Mouse (Mus musculus) granulocyte monocyte progenitor cell, adult 5-6 weeks (primary cell): ENCODE results near the gene Lrrc17. TPM values are rescaled to one million over a fixed set of nuclear protein-coding genes. Genes with fewer than 3 reads are reported as not detected.

Experiments used
- ATAC-seq: replicated peaks from 2 replicates; pipeline ENCODE4 v1.8.0; 2016; ENCODE audit warnings: mild to moderate bottlenecking, moderate TSS enrichment, inconsistent platforms; ENCODE audit not compliant: poor library complexity, severe bottlenecking
- total RNA-seq, 2 experiments: library from RNA; stranded (forward) in 1 of 2; stranded (reverse) in 1 of 2; fragments of 200-712, 200-1000 nt in 1 of 2; fragments of >200 nt in 1 of 2; fragmentation: Nextera tagmentation in 1 of 2; gene quantifications; 2 replicates each; pipeline ENCODE4 v1.2.3; 2014 to 2017

Gene Lrrc17
- not detected in 2 replicates for total RNA-seq (2014; fragmentation: Nextera tagmentation)
- not detected in 2 replicates for total RNA-seq (2017)

DNA sequence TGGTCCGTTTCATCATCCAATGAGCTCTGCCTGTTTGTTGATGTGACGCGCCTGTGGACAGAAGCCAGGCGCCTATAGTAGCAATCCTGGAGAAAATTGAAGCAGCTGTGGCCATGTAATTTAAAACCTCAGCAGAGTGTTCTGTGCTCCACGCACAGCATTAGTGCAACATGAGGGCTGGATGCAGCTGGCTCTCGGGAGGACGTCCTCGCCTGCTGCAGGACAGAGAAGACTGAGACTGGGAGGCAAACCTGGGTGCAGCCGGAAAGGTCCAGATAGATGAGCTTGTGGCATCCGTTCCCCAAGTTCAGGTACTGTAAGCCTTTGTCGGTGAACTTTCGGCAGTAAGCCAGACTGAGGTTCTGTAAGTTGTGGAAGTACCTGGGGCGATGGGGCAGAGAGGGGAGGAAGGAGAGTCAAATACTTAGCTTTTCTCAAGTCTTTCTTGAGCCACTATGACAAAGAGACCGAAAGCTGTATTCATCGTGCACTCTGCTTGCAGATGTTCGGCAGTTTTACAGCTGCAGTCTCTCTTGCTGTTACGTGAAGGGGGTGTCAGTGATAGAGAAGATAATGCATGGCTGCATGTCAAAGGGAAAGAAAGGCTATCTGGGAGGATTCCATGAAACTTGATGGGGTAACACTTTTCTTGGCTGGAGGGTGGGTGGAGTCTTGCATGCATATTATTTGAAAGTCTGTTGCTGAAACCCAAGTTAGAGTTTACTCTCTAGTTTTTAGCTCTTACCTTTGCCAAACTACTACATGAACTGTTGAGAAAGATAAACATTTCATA lies at the start of gene Lrrc17:
Gene Lrrc17, plus strand, starts transcription at position 151 of the 793 bp plus-strand sequence.
- no peak for ATAC-seq

DNA sequence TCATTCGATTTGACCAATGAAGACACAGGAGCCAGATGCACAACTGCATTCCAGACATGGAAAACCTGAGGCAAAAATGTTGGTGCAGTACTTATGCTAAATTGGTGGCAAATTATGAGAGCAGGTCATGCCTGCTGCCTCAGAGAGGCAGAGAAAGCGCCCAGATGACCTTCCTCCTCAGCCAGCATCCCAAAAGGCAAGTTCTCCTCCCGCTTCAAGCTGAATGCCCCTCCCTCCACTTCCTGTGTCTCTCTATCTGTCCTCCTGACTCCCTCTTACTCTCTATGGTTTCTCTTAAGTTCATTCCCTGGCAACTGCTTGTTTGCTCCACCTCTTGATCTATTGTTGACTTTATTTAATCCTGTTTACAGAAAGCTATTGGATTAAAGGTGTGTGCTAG lies 48.6 kb upstream of the Lrrc17 start:
- ATAC-seq: no peak

DNA sequence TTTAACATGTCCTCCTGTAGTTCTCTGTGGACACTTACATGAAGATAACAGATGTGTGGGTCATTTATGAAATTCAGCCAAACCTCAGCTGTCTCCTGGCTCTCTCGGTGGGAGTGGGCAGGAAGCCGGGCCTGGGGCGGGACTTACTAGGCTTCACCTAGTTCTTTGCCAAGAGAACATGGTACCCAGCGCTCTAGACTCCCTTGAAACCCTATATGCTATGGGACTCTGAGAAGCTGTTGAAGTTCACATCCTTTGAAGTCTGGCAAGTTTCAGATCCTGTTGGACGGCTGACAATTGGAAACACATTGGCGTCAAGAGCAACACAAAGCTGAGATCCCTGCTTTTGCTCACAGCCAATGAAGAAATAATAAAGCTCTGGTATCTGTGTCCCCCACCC lies 47.0 kb upstream of the Lrrc17 start:
- no peak for ATAC-seq

DNA sequence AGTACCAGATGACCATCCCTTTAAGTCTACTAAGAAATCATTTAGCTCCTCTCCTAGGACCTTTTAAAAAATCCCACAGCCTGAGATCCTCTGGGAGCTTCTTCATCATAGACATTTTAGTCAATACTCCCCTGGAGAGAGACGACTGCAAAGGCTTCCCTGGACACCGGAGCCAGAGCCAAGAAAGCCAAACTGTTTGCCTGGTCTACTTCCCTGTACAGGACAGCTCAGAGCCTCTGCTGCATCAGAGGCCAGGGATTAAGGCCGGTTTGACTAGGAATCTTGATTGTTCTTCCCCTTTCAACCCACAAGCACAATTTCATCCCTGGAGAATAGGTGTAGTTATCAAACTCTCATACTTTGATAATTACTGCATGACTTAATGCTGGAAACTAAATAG lies 46.5 kb upstream of the Lrrc17 start:
- no peak for ATAC-seq

DNA sequence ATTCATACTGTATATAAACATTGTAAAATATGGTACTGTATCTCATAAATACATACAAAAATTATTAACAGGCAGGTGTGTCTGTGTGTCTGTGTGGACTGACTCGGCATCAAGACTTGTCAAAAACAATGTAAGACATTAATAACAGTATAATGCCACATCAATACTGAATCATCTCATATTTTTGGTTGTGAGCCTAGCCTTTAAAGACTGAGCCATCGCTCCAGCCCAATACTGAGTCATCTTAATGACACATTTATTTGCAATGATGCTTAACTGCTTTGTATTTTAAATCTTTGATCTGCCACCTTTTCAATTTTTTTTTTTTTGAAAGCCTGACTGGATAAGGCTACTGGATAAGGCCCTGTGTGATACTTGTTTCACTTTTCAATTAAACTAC lies 44.9 kb upstream of the Lrrc17 start:
- no peak for ATAC-seq

DNA sequence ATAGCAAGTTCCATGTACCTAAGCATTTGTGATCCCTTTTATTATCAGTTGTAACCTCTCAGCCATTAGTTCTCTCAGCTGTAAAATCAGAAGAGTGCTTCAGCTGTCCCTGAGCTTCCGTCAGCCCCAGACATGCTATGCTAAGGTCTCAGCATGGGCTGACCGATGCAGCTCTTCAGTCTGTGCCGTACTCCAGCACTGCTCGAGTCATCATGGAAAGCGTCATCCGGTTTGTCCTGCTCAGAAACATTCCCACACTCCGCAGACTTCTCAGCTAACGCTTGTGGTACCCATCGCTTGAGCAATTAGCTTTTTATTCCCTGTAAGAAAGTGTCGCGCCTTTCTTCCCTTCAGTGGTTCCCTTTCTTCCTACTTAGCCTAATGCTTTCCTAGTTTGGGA lies 44.4 kb upstream of the Lrrc17 start:
- ATAC-seq: no peak

DNA sequence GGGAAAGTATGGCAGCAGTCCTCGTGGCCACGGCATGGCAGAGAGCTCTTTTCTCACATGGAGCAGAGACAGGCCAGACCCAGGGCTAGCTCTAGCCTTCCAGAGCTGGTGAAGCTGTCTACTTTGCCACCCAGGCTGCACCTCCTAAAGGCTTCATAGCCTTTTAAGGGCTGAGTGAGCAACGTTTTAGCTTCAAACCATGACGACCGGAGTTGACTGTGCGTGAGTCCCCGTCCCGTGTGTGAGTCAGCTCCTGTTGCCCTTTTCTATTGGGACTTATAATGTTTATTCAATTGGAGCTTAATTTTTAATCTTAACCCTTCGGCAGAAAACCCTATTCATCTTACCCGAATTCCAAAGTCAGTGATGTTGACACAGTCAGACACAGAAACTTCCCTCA lies 43.2 kb upstream of the Lrrc17 start:
- no peak for ATAC-seq

DNA sequence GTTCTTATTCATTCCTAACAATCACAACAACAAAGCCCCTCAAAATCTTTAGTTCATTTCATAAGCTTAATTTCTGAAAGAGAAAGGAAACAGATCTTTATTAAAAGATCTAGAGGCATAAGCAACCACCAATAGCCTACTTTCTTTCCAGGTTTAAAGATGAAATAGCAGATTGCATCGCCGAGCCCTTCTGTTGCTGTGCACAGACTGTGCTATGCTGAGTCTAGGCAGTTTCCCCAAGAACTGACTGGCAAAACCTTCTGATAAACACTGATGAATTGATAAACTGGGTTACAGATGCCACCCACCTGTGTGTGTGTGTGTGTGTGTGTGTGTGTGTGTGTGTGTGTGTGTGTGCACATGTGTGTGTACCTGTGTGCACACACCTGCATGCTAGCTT lies 42.4 kb upstream of the Lrrc17 start:
- no peak for ATAC-seq

DNA sequence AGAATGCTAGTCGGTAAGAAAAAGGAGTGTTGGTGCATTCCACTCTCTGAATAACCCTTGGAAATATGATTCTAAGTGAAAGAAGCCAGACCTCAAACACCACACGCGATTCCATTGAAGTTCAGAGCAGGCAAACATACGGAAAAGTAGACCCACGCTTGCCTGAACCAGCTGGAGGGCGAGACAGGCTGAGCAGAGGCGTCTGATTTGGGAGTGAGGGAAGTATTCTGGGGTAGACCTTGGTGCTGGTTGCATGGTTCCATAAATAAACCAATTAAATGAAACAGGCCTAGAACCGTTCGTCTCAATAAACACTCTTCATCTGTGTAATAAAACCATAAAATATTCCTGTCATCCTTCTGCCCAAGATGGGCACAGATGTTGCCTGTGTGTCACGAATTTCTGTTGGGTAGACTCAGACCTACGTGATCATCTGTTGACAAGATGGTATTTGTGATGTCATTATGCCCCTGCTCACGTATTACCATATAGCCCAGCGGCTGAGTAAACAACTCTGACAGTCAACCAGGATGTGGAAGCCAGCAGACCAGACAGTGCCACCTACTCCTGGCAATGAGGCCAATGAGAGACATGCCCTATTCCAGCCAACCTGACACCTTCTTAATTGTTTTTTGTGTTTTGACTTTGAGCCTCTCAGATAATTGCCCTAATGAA lies 40.3 kb upstream of the Lrrc17 start:
- no peak for ATAC-seq

DNA sequence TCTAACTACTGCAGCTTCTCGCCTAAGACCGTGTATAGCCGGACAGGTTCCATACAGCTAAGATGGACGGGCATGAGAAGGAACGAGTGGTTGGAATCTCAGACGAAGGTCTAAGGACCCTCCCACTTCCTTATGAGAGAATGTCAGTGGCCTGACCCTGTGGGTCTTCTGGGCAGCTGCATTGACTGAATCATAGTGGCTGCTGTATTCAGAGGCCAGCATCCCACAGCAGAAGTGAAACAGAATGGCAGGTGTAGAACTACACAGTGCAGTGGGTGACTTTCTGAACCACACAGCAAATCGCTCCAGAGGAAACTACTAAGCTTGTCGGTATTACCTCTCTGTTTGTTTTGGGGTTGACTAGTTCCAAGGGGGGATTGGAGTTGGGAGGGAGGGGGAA lies 38.2 kb upstream of the Lrrc17 start:
- ATAC-seq: peak; percentile 79

DNA sequence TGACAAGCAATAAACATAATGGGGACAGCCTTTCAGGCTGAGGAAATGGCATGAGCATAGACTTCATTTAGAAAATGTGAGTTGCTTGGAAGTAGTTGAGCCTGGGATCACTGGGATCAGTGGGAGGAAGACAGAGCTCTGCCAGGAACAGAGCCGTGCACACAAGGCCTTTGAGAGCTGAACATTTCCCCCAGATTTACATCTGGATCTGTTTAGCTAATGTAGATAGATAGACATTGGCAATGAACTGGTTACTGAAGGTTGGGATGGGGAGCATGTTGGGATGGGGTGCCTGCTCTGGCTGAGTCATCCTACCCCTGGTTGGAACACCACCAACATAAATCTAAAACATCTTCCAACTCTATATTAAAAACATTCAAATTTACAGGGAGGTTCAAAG lies 36.5 kb upstream of the Lrrc17 start:
- ATAC-seq: no peak

DNA sequence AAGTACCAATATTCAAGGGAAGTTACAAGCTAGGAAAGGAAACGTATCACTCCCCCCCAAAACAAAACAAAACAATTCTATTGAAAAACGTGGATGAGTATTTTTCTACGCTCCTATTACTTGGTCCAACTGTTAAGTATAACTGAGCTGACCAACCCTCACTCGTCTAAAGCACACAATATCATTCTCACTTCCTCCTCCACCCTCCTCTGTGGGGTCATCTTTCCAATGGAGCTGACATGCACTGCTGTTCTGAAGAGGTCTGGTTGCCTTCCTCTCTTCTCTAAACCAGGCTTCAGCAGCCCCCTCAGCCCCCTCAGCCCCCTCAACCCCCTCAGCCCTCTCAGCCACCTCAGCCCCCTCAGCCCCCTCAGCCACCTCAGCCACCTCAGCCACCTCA lies 33.6 kb upstream of the Lrrc17 start:
- peak; percentile 83 for ATAC-seq

DNA sequence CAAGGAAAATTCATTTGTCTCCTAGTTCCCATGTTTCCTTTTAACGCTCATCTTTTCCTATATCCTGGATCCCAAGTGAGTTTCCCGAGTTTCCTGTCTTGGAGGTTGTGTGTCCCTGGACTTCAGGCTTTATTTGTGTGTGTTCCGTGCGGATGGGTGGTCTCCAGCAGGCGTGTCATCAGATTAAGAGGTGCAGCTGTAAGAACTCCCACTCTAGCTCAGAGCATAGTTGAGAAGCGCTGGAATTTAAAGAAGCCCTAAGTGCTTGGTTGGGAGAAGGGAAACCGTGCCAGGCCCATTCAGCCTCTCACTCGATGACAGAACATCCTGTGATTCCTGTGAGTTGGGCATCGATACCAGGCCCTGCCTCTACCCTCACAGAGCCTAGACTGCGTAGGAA lies 30.0 kb upstream of the Lrrc17 start:
- ATAC-seq: no peak

DNA sequence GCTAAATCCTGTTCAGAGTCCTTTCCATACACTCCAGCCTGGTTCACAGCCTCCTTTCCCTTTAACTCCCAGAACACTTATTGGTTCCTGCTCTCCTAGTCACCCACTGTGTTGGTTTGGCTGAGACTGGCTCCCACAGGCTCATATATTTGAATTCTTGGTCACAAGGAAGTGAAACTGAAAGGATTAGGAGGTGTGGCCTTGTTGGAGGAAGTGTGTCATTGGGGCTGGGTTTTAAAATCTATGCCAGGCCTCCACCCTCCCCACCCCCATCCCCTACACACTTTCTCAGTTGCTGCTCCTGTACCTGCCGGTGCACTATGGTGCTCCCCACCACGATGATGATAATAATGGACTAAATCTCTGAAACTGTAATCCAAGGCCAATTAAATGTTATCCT lies 25.8 kb upstream of the Lrrc17 start:
- ATAC-seq: peak; percentile 95

DNA sequence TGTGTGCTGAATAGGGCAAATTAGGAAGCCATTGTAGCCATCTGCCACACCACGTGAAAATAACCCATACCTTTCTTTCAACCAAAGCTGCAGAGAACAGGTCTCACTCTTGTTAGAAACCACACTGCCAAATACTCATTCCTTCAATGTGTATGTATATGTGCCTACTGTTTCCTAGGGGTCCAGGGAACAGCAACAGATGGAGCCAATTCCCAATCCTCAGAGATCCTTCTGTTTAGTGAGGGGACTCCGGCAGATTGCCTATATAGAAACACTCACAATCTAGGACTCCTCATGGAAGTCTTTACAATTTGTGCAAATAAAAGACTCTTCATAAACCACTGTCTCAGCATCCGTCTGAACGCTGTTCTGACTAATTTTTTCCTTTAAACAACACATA lies 25.2 kb upstream of the Lrrc17 start:
- no peak for ATAC-seq

DNA sequence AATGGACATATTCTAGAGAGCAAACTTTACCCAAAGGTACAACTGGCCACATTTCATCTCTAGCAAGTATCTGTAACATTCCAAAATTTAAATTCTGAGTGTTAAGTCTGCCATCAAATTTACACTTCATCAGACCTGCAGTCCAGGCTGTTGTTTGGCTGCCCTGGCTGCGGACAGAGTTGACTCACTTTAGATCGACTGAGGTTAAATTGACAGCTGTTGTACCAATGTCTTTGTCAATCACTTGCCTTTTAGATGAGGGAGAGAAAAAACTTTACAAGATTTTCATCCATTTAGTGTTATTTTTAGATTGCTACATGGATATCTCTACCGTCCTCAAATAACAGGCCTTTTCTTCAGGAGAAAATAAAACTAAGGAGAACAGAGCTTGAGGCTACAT lies 24.2 kb upstream of the Lrrc17 start:
- ATAC-seq: no peak

DNA sequence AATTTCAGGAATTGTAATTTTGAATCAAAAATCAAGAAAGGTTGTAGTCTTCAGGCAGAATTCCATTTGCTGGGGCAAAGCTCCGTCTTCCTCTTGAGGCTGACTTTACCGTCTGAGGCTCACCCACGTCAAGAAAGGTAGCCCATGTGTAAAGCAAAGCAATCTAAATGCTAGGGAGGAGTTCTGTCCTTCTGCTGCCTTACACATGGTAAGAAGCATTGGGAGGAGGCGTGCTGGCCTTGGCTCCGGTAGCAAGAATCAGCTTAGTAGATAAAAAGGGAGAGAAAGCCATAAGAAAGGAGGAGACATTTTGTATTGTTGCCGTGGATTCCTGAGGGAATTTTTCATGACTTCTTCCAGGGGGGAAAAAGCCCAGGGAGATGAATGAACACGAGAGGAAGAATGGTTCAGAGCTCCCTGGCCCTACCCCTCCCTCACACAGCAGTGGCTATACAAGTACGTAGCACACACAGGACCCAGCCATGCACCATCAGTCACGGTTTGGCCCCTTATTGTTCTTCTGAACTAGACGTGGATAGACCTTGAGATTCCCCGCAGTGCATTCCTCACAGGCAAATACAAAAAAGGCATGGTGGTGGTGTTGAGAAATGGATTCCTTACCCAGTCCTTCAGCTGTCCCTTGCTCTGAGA lies 16.4 kb upstream of the Lrrc17 start:
- ATAC-seq: no peak

DNA sequence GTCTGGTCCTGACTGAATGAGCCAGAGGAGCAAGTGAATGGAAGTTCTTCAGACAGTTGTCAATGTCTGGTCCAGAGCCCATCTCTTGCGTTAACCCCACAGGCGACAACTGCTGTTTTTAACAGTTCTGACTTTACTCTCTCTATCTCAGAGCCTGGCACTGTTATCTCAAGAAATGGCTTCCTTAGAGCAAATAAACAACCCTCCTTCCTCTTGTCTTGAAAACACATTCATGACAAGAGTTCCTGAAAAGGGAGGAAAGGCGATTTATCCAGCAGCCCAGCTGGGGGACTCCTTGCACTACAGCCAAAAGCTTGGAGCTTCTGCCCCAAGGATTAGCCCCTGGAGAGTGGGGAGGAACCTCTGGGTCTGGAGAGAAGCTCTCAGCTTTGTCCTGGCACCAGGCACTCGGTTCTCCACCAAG lies 15.9 kb upstream of the Lrrc17 start:
- no peak for ATAC-seq

DNA sequence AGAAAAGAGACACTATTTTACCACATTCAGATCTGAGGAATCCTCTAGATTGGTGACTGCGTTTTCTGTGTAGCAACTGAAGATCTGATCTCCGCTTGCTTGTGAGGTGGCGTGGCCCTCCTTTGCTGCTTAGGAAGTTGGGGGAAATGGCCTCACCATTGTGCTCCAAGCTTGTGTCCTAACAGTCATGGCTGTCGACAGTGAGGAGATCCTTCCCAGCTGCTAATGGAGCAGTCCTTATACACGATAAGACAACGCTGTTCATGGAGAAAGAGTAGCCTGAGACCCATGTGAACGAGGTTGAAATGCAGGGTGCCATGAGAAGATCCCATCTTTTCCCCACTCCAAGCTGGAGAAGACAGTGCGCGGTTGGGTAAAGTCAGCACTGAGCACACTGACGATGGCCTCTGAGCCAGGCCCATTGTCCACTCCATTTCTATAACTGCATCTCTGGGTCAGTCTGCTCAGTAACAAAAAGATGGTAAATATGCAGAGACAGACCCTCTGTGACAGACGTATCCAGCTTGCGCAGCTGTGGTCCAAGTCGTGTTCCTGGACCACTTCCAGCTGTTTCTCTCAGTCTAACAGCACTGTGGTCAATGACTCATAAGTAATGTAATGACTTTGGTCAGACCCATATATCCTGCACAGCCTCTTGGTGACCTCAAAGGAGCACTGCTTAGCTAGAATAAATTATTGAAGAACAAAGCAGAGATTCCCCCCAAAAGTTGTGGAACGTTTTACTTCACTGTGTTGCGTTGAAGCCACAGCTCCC lies 15.1 kb upstream of the Lrrc17 start:
- peak; percentile 86 for ATAC-seq

DNA sequence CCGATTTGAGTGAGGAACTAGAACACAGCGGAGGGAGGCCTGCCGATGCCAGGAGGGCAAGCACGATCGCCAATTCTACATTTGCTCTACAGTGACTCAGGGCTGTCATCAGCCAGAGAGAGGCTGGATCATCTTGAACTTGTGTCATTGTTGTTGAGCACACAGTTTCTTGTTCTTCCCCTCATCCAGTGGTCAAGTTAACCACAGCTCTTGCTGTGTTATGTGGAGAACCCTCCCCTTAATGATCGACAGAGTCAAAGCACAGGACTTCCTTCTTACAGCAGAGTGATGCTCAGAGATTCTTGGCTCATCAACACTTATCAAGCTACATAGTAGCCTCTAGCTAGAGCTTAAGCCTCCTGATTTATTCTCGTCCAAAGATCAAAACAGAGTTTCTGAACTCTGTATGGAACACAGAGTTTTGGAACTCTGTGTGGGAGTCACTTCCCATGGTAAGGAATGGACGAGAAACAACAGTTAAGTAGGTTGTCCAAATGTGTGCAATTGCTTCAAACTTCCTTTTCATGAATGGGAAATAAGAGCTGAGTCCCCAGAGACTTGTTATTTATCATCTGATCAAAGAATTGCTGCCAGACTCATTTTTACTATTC lies 14.1 kb upstream of the Lrrc17 start:
- peak; percentile 85 for ATAC-seq
